Mouse (Mus musculus) intestine, postnatal 0 days (tissue): ENCODE data around the gene Dapk3. TPM values are rescaled to one million over a fixed set of nuclear protein-coding genes. Genes with fewer than 3 reads are reported as not detected.
A peak's percentile ranks its signal among the peaks of the same experiment; 100 is the strongest.

Source experiments
- ATAC-seq: fragments of 200-750 bp; cut with Nextera tagmentation; 2 replicates; pipeline ENCODE4 v1.8.0; 2017; ENCODE audit warnings: mild to moderate bottlenecking, moderate TSS enrichment, moderate library complexity
- H3K27ac ChIP-seq: fragments of 300-500 bp; sonication (generic); 2 replicates; pipeline ENCODE4 v1.5.1; 2014; ENCODE audit warnings: mild to moderate bottlenecking, low read depth, low read length, moderate library complexity
- H3K27me3 ChIP-seq: fragments of 300-500 bp; sonication (generic); replicated peaks from 2 replicates; pipeline ENCODE4 v1.6.1; 2014; ENCODE audit warnings: low read length, mixed read lengths; ENCODE audit not compliant: control insufficient read depth, insufficient read depth
- H3K36me3 ChIP-seq: fragments of 300-500 bp; sonication (generic); 2 replicates; pipeline ENCODE4 v1.6.1; 2014; ENCODE audit warnings: mild to moderate bottlenecking, moderate library complexity; ENCODE audit not compliant: control insufficient read depth, insufficient read depth
- H3K4me1 ChIP-seq: fragments of 300-500 bp; sonication (generic); replicated peaks from 2 replicates; pipeline ENCODE4 v1.6.1; 2014; ENCODE audit warnings: antibody characterized with exemption, low read length, mixed read lengths; ENCODE audit not compliant: control insufficient read depth, insufficient read depth
- H3K4me2 ChIP-seq: fragments of 300-500 bp; sonication (generic); replicated peaks from 2 replicates; pipeline ENCODE4 v1.6.1; 2014; ENCODE audit warnings: low read depth, mild to moderate bottlenecking, moderate library complexity
- H3K4me3 ChIP-seq: fragments of 300-500 bp; sonication (generic); 2 replicates; pipeline ENCODE4 v1.5.1; 2014; ENCODE audit warnings: low read depth, low read length
- H3K9ac ChIP-seq: fragments of 300-500 bp; sonication (generic); 2 replicates; pipeline ENCODE4 v1.6.1; 2014; ENCODE audit warnings: mild to moderate bottlenecking, low read depth, low read length
- H3K9me3 ChIP-seq: fragments of 300-500 bp; sonication (generic); 2 replicates; pipeline ENCODE4 v1.6.1; 2016; ENCODE audit warnings: mixed run types; ENCODE audit not compliant: control insufficient read depth
- CTCF ChIP-seq: sonication (generic); IDR thresholded peaks from 2 replicates; pipeline ENCODE4 v1.5.1; 2016; ENCODE audit warnings: low read depth, mild to moderate bottlenecking, control low read depth, antibody characterized with exemption, moderate library complexity
- WGBS: fragments of 180-500 bp; shearing (Covaris S2); extraction: QIAGEN DNeasy Blood & Tissue Kit; methylation state at CpG from one replicate; pipeline ENCODE4 v1.1.7; 2014; 5-methylcytosine and 5-hydroxymethylcytosine counted together
- polyA plus RNA-seq: library from polyadenylated mRNA; unstranded; fragments of >200 nt; fragmentation: Nextera tagmentation; extraction: Ambion mirVana; gene quantifications from 2 replicates; pipeline ENCODE4 v1.2.1, GENCODE M21; 2015

Dapk3 gene
- polyA plus RNA-seq, 1 experiment from 2014 or later = 53.4 TPM

DNA sequence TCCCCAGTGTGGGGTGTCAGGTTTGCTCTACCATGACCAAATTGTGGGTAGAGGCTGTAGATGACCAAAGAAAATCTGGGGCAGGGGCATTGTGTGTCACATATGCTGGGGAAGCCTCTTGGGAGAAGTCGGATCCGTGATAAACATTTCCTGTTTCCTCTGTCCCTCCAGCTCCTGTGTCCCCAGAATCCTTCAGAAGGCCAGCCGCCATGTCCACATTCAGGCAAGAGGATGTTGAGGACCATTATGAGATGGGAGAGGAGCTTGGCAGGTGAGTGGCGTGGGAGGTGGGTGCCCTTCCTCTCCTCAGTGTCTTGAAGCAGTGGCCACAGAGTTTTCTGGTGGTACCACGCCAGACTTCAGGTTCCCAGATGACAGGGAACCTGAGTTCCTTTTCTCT, 1.0 kb downstream of the Dapk3 start, which contains the start of gene 4930442H23Rik:
Gene 4930442H23Rik, minus strand, starts transcription at position 45 of the 400 bp plus-strand sequence.
- no peaks in the 10 kb centered on the region for H3K9me3 ChIP-seq
- 80% methylated on average over 5 of the region's 5 CpGs for WGBS

GRCm38 (mm10) chr10:81184765-81185164, 2.0 kb downstream of the Dapk3 start:
- Histone ChIP-seq H3K9ac (no peak overlapping the region), H3K4me2 (peak overlapping the region; percentile 3; the same call in 1 of the 2 replicates), H3K4me3 (no peak overlapping the region), H3K9me3 (no peaks in the 10 kb centered on the region), H3K36me3 (peaks cover 60% of the 10 kb centered on the region), H3K4me1 (no peaks in the 10 kb centered on the region), H3K27me3 (no peaks in the 10 kb centered on the region), H3K27ac (peak overlapping the region; percentile 73)
- 11% methylated on average over 4 of the region's 4 CpGs for WGBS
- ATAC-seq = no peak
- no peak for TF ChIP-seq CTCF

More for the DNA sequence above, 1.0 kb downstream of the Dapk3 start, which contains the start of gene 4930442H23Rik:
- H3K4me1 ChIP-seq = no peaks in the 10 kb centered on the region
- H3K27ac ChIP-seq = peak within 1 kb of the TSS; percentile 86
- H3K4me3 ChIP-seq = peak within 1 kb of the TSS; percentile 65
- H3K4me2 ChIP-seq = peak within 1 kb of the TSS; percentile 72
- H3K9ac ChIP-seq = peak within 1 kb of the TSS; percentile 62
- no peaks in the 10 kb centered on the region for H3K27me3 ChIP-seq
- TF ChIP-seq CTCF = no peak
- peaks cover 67% of the 10 kb centered on the region for H3K36me3 ChIP-seq
- no peak for ATAC-seq

- H3K4me1 ChIP-seq = peaks cover 3% of the 10 kb centered on the region; the same call in 1 of the 2 replicates
- no peaks in the 10 kb centered on the region for H3K9me3 ChIP-seq
- H3K27me3 ChIP-seq = no peaks in the 10 kb centered on the region
- no peak overlapping the region for H3K4me2 ChIP-seq
- TF ChIP-seq CTCF = no peak
- 95% methylated on average over 9 of the region's 9 CpGs for WGBS
- H3K27ac ChIP-seq = no peak overlapping the region
- H3K36me3 ChIP-seq = peaks cover 50% of the 10 kb centered on the region
- no peak for ATAC-seq
- no peak overlapping the region for H3K4me3 ChIP-seq
- H3K9ac ChIP-seq = no peak overlapping the region; the same call in 1 of the 2 replicates
Observed at GRCm38 (mm10) chr10:81187161-81187560, 4.4 kb downstream of the Dapk3 start.

DNA sequence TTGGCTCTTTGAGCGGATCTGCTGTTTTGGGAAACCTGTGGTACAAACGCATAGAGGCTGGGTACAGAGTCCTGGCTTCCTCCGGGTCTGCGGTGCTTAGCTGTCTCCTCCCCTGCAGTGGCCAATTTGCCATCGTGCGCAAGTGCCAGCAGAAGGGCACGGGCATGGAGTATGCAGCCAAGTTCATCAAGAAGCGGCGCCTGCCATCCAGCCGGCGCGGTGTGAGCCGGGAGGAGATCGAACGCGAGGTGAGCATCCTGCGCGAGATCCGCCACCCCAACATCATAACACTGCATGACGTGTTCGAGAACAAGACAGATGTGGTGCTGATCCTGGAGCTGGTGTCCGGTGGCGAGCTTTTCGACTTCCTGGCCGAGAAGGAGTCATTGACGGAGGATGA, 7.0 kb downstream of the Dapk3 start:
- Histone ChIP-seq H3K27me3 (no peaks in the 10 kb centered on the region), H3K4me1 (peaks cover 15% of the 10 kb centered on the region), H3K27ac (no peak overlapping the region), H3K36me3 (peaks cover 41% of the 10 kb centered on the region), H3K4me3 (no peak overlapping the region), H3K9ac (no peak overlapping the region), H3K9me3 (no peaks in the 10 kb centered on the region), H3K4me2 (no peak overlapping the region)
- no peak for TF ChIP-seq CTCF
- no peak for ATAC-seq
- 84% methylated on average over 26 of the region's 26 CpGs for WGBS

- Histone ChIP-seq H3K4me3 (no peak overlapping the region), H3K9me3 (no peaks in the 10 kb centered on the region), H3K36me3 (peaks cover 37% of the 10 kb centered on the region), H3K4me1 (peaks cover 15% of the 10 kb centered on the region), H3K9ac (no peak overlapping the region), H3K27me3 (no peaks in the 10 kb centered on the region), H3K4me2 (no peak overlapping the region), H3K27ac (peak overlapping the region; percentile 35)
- peak; percentile 78 for TF ChIP-seq CTCF
- WGBS = 71% methylated on average over 31 of the region's 31 CpGs
- ATAC-seq = no peak
Observed at GRCm38 (mm10) chr10:81190236-81190911, 7.6 kb downstream of the Dapk3 start.

GRCm38 (mm10) chr10:81190912-81191321, 8.1 kb downstream of the Dapk3 start:
- Histone ChIP-seq H3K9me3 (no peaks in the 10 kb centered on the region), H3K9ac (no peak overlapping the region), H3K4me1 (peaks cover 15% of the 10 kb centered on the region), H3K4me3 (no peak overlapping the region), H3K4me2 (no peak overlapping the region), H3K27me3 (no peaks in the 10 kb centered on the region), H3K36me3 (peaks cover 34% of the 10 kb centered on the region), H3K27ac (peak overlapping the region; percentile 35)
- TF ChIP-seq CTCF = peak; percentile 60
- 49% methylated on average over 6 of the region's 6 CpGs for WGBS
- no peak for ATAC-seq
